Mouse (Mus musculus) ES-E14 (cell line): ENCODE data around the gene Wfdc5.

Experiments
- CHD2 ChIP-seq: IDR thresholded peaks from 2 replicates; pipeline ENCODE4 v1.6.1; 2014; ENCODE audit warnings: mild to moderate bottlenecking, low read depth, low read length, inconsistent platforms
- HCFC1 ChIP-seq: IDR thresholded peaks from 2 replicates; pipeline ENCODE4 v1.6.1; 2012; ENCODE audit warnings: low read length, inconsistent platforms, borderline replicate concordance; ENCODE audit not compliant: insufficient read depth
- MAFK ChIP-seq: IDR thresholded peaks from 2 replicates; pipeline ENCODE4 v1.6.1; 2014; ENCODE audit warnings: mild to moderate bottlenecking, low read depth, low read length, inconsistent platforms; ENCODE audit not compliant: insufficient read depth
- ZC3H11A ChIP-seq: IDR thresholded peaks from 2 replicates; pipeline ENCODE4 v1.6.1; 2012; ENCODE audit warnings: low read depth, mild to moderate bottlenecking, inconsistent platforms, low read length, borderline replicate concordance
- ZNF384 ChIP-seq: IDR thresholded peaks from 2 replicates; pipeline ENCODE4 v1.6.1; 2012; ENCODE audit warnings: low read depth, low read length, inconsistent platforms

DNA sequence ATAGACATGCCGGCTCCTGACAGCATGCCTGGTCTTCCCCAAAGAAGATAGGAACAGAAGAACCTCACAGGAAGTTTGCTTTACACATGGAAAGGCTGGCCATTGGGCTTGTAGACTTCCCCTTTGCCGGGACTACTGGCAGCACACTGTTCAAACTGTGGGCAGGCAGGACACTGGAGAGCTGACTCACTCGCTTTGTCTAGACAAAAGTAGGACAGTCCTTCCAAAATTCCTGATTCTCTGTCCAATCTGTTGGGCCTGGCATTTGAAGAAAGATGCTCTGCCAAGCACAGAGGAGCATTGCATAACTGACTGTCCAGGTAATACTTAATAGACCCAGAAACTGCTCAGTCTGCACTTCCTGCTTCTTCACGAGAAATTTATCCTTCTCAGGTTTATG, 24.1 kb upstream of the Wfdc5 start:
- TF ChIP-seq ZNF384: no peak
- TF ChIP-seq MAFK: no peak
- no peak for TF ChIP-seq CHD2
- TF ChIP-seq HCFC1: no peak
- no peak for TF ChIP-seq ZC3H11A
